Mouse (Mus musculus): Measurements from ENCODE around the gene Tmco5b.

DNA sequence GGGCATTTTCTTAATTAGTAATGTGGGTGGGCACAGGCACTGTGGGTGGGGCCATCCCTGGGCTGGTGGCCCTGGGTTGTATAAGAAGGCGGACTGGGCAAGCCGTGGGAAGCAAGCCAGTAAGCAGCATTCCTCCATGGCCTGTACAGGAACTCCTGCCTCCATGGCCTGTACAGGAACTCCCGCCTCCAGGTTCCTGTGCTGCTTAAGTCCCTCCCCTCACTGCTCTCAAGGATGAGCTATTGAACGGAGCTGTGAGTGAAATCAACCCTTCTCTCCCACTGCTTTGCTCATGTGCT lies 17.7 kb downstream of the Tmco5b start:
- TF ChIP-seq CTCF (IDR thresholded peaks at IDR 0.05; ENCODE audit: extremely low read depth, insufficient read depth, insufficient read length, insufficient replicate concordance) (no peak), POLR2A (IDR thresholded peaks at IDR 0.05; ENCODE audit: low read depth, low read length) (no peak)

Data from spleen, adult 2 months (tissue).